Mouse (Mus musculus) neural tube, embryonic 14.5 days (tissue): Measurements from ENCODE around the gene Syt15. TPM values are rescaled to one million over a fixed set of nuclear protein-coding genes. Genes with fewer than 3 reads are reported as not detected.

ENCODE experiments used
- ATAC-seq: fragments of 200-750 bp; cut with Nextera tagmentation; 2 replicates; pipeline ENCODE4 v1.8.0; 2017; ENCODE audit warnings: low read depth, mild to moderate bottlenecking, moderate TSS enrichment, moderate library complexity
- H3K27ac ChIP-seq: fragments of 300-500 bp; sonication (generic); 2 replicates; pipeline ENCODE4 v1.5.1; 2014; ENCODE audit warnings: low read depth, mild to moderate bottlenecking, control low read depth, low read length, moderate library complexity, mixed read lengths
- H3K27me3 ChIP-seq: fragments of 300-500 bp; sonication (generic); 2 replicates; pipeline ENCODE4 v1.6.1; 2014; ENCODE audit warnings: low read length; ENCODE audit not compliant: control insufficient read depth, insufficient read depth
- H3K36me3 ChIP-seq: fragments of 300-500 bp; sonication (generic); 2 replicates; pipeline ENCODE4 v1.6.1; 2014; ENCODE audit warnings: low read length, mixed read lengths; ENCODE audit not compliant: control insufficient read depth, insufficient read depth
- H3K4me1 ChIP-seq: fragments of 300-500 bp; sonication (generic); 2 replicates; pipeline ENCODE4 v1.6.1; 2014; ENCODE audit warnings: low read length; ENCODE audit not compliant: control insufficient read depth, insufficient read depth
- H3K4me2 ChIP-seq: fragments of 300-500 bp; sonication (generic); 2 replicates; pipeline ENCODE4 v1.6.1; 2014; ENCODE audit warnings: mild to moderate bottlenecking, low read depth, low read length, control low read depth
- H3K4me3 ChIP-seq: fragments of 300-500 bp; sonication (generic); 2 replicates; pipeline ENCODE4 v1.5.1; 2014; ENCODE audit warnings: low read depth, low read length, control low read depth, mixed read lengths
- H3K9ac ChIP-seq: fragments of 300-500 bp; sonication (generic); replicated peaks from 2 replicates; pipeline ENCODE4 v1.6.1; 2014; ENCODE audit warnings: low read depth, mild to moderate bottlenecking, control low read depth, low read length, mixed read lengths
- H3K9me3 ChIP-seq: fragments of 300-500 bp; sonication (generic); 2 replicates; pipeline ENCODE4 v1.6.1; 2016; ENCODE audit warnings: low read length; ENCODE audit not compliant: control insufficient read depth
- WGBS: fragments of 180-500 bp; shearing (Covaris S2); extraction: QIAGEN DNeasy Blood & Tissue Kit; methylation state at CpG from one replicate; pipeline ENCODE4 v1.1.7; 2014; 5-methylcytosine and 5-hydroxymethylcytosine counted together
- polyA plus RNA-seq: library from polyadenylated mRNA; unstranded; fragments of >200 nt; fragmentation: Nextera tagmentation; extraction: Ambion mirVana; gene quantifications from 2 replicates; pipeline ENCODE4 v1.2.1, GENCODE M21; 2014

Syt15 gene
- polyA plus RNA-seq, 1 experiment from 2014 or later: 0.46 TPM

- Histone ChIP-seq H3K27me3 (0 out of 2 replicates have a peak, but pooled peaks cover 4% of the 10 kb centered on the region), H3K4me2 (no peak overlapping the region), H3K4me1 (no peaks in the 10 kb centered on the region), H3K9ac (no peak overlapping the region), H3K4me3 (no peak overlapping the region), H3K36me3 (no peaks in the 10 kb centered on the region), H3K9me3 (no peaks in the 10 kb centered on the region), H3K27ac (no peak overlapping the region)
- ATAC-seq: no peak
- 69% methylated on average over 5 of the region's 5 CpGs for WGBS
Observed at GRCm38 (mm10) chr14:34220426-34220825, 1.0 kb downstream of the Syt15 start.

DNA sequence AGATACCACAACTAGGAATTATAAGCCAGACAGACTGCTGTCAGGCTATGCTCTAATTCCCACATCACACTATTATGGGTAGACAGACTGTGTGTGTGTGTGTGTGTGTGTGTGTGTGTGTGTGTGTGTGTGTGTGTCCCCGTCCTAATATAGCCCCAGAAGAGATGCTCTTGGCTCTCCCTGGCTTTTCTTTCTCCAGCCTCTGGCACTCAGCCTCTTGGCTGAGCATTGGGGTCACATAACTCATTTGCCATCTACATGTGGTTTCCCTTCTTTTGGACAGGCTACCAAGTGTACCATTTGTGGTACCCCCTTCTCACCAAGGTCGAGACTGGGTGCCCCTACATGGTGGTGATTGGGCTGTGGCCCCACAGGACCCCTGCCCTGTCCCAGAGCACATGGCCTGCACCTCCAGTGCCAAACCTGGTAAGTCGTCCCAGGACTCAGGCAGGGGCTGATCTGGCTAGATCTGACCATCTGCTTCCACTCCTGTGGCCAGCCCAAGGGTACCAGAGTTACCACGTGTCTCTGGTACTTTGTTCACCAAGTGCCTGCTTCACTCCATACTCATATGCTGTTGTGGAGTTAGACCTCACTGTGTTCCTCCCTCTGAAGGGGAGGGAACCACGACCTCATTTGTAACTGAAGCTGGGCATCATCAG lies 2.2 kb downstream of the Syt15 start:
- Histone ChIP-seq H3K36me3 (no peaks in the 10 kb centered on the region), H3K27ac (no peak overlapping the region), H3K4me3 (no peak overlapping the region), H3K9ac (no peak overlapping the region), H3K4me2 (no peak overlapping the region), H3K4me1 (no peaks in the 10 kb centered on the region), H3K9me3 (no peaks in the 10 kb centered on the region), H3K27me3 (0 out of 2 replicates have a peak, but pooled peaks cover 4% of the 10 kb centered on the region)
- WGBS: 68% methylated on average over 5 of the region's 5 CpGs
- no peak for ATAC-seq

- H3K36me3 ChIP-seq: no peaks in the 10 kb centered on the region
- H3K4me2 ChIP-seq: no peak overlapping the region
- 0 out of 2 replicates have a peak, but pooled peaks cover 4% of the 10 kb centered on the region for H3K27me3 ChIP-seq
- no peak overlapping the region for H3K4me3 ChIP-seq
- WGBS: 77% methylated on average over 5 of the region's 5 CpGs
- H3K4me1 ChIP-seq: no peaks in the 10 kb centered on the region
- no peak overlapping the region for H3K9ac ChIP-seq
- ATAC-seq: no peak
- no peaks in the 10 kb centered on the region for H3K9me3 ChIP-seq
- H3K27ac ChIP-seq: no peak overlapping the region
Observed at GRCm38 (mm10) chr14:34223362-34223898, 4.0 kb downstream of the Syt15 start.

- 81% methylated on average over 9 of the region's 9 CpGs for whole genome bisulfite sequencing
- no peak overlapping the region for H3K9ac ChIP-seq
- H3K4me2 ChIP-seq: no peak overlapping the region
- no peaks in the 10 kb centered on the region for H3K27me3 ChIP-seq
- no peak for ATAC-seq
- no peak overlapping the region for H3K4me3 ChIP-seq
- no peaks in the 10 kb centered on the region for H3K36me3 ChIP-seq
- H3K9me3 ChIP-seq: no peaks in the 10 kb centered on the region
- no peaks in the 10 kb centered on the region for H3K4me1 ChIP-seq
- H3K27ac ChIP-seq: no peak overlapping the region
Observed at GRCm38 (mm10) chr14:34225986-34226385, 6.6 kb downstream of the Syt15 start.

DNA sequence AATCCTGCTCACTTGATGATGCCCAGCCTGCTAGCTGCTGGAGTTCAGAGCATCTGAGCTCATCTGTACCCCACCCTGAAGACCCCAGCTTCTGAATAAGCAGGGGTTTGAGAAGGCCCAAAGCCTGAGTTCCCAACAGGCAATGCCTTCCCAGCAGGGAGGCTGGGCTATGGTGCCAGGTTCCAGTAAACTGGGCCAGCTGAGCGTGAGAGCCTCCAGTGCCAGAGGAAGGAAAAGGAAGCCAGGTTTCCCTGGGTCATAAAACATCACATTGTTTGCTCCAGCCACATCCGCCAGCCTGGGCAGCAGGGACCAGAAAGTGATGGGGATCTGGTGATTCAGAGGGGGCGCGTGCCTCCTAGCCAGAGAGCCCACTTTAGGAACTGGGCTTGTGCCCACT lies 7.2 kb downstream of the Syt15 start:
- ATAC-seq: no peak
- WGBS: 68% methylated on average over 4 of the region's 4 CpGs
- Histone ChIP-seq H3K4me2 (no peak overlapping the region), H3K4me1 (no peaks in the 10 kb centered on the region), H3K27ac (no peak overlapping the region), H3K4me3 (no peak overlapping the region), H3K9ac (no peak overlapping the region), H3K36me3 (no peaks in the 10 kb centered on the region), H3K9me3 (no peaks in the 10 kb centered on the region), H3K27me3 (no peaks in the 10 kb centered on the region)

DNA sequence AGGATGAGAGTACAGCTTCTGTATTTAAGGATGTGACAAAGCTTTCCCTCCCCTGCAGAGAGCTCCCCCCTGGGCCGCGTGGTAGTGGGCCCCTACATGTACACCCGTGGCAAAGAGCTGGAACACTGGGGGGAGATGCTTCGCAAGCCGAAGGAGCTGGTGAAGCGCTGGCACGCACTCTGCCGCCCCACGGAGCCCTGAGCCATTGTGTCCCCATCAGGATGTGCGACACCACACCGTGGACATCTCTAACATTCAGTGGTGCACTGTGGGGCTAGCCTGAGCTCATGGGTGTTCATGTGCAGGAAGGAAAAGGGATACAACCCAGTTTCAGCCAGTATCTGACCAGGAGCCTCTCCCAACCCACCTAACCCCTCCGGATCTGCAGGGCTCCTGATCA lies 8.6 kb downstream of the Syt15 start:
- Histone ChIP-seq H3K27ac (no peak overlapping the region), H3K27me3 (no peaks in the 10 kb centered on the region), H3K36me3 (no peaks in the 10 kb centered on the region), H3K4me2 (no peak overlapping the region), H3K9ac (no peak overlapping the region), H3K4me3 (no peak overlapping the region), H3K9me3 (no peaks in the 10 kb centered on the region), H3K4me1 (no peaks in the 10 kb centered on the region)
- ATAC-seq: no peak
- WGBS: 88% methylated on average over 12 of the region's 12 CpGs

DNA sequence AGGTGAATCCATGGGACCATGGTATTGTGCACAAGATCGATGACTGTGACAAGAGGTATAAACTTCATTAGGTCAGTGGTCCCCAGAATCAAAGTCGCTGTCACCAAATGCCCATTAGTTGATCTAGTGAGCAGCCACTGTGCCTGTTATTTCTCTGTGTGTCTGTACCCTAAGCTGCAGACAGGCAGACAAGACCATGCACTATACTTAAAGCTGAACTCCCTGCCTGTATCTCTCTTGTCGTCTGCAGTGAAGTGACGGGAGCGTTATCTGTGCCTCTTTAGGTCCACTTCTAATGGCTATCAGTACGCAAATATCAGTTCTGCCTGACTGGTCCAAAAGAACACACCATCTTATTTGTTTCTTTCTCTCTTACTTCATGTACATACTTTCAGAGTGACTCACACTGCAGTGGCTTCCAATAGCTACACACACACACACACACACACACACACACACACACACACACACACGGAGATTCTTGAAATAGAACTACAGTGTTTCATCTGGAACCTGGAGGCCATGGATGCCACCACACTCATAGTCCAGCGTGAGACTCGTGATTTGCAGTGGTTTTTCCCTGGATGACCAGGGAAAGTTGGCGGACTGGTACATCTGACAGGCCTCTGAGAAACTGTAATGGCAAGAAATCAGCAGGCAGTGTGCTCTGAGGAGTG lies 9.6 kb downstream of the Syt15 start:
- no peak overlapping the region for H3K9ac ChIP-seq
- H3K36me3 ChIP-seq: no peaks in the 10 kb centered on the region
- WGBS: 91% methylated on average over 10 of the region's 10 CpGs
- H3K9me3 ChIP-seq: no peaks in the 10 kb centered on the region
- no peaks in the 10 kb centered on the region for H3K4me1 ChIP-seq
- no peak overlapping the region for H3K4me2 ChIP-seq
- no peak overlapping the region for H3K27ac ChIP-seq
- H3K27me3 ChIP-seq: no peaks in the 10 kb centered on the region
- no peak overlapping the region for H3K4me3 ChIP-seq
- no peak for ATAC-seq

- Histone ChIP-seq H3K9ac (no peak overlapping the region), H3K27ac (no peak overlapping the region), H3K4me1 (no peaks in the 10 kb centered on the region), H3K4me3 (no peak overlapping the region), H3K4me2 (no peak overlapping the region), H3K36me3 (no peaks in the 10 kb centered on the region), H3K9me3 (no peaks in the 10 kb centered on the region), H3K27me3 (no peaks in the 10 kb centered on the region)
- 44% methylated on average over 7 of the region's 7 CpGs for WGBS
- no peak for ATAC-seq
Observed at GRCm38 (mm10) chr14:34232340-34232739, 12.9 kb downstream of the Syt15 start.
